Mouse (Mus musculus) adrenal gland, adult 2 months (tissue): ENCODE data around the gene Tbc1d2. TPM values are rescaled to one million over a fixed set of nuclear protein-coding genes. Genes with fewer than 3 reads are reported as not detected.

Experiments
- DNase-seq: peaks from one replicate; pipeline ENCODE4 v3.0.0; 2021
- long read RNA-seq: library from polyadenylated mRNA; stranded (forward); transcript quantifications from one replicate; pipeline ENCODE4 v2.0.0, GENCODE M21; 2021
- polyA plus RNA-seq: library from polyadenylated mRNA; depleted of rRNA; stranded (reverse); fragments of >200 nt; gene quantifications from 2 replicates; pipeline ENCODE4 v1.2.3, GENCODE M21; 2012; rRNA removed
- total RNA-seq, 2 experiments: library from RNA; stranded (reverse); gene quantifications; 2 replicates each; pipeline ENCODE4 v1.2.3; 2021

The Tbc1d2 gene
- total RNA-seq (1 to 10 TPM; 1.4 to 5.1 TPM), polyA plus RNA-seq (3.4 and 7.0 TPM in 2 replicates)
- long read RNA-seq, full-length matches to known transcripts: 4 of 8 reads
- long read RNA-seq, partial matches to known transcripts: 2 of 8 reads
- long read RNA-seq, other reads (novel, unspliced or antisense): 2 of 8 reads

GRCm38 (mm10) chr4:46650086-46650753 lies at the start of gene Tbc1d2:
Tbc1d2 (minus strand) TSS chr4:46650209.
- DNase-seq: peak; percentile 97

GRCm38 (mm10) chr4:46696467-46696866 lies 46.5 kb upstream of the Tbc1d2 start:
- no peak for DNase-seq

GRCm38 (mm10) chr4:46690565-46690964 lies 40.6 kb upstream of the Tbc1d2 start:
- DNase-seq: no peak

GRCm38 (mm10) chr4:46690023-46690420 lies 40.0 kb upstream of the Tbc1d2 start:
- no peak for DNase-seq

GRCm38 (mm10) chr4:46689397-46690022 lies 39.5 kb upstream of the Tbc1d2 start:
- DNase-seq: peak; percentile 60

GRCm38 (mm10) chr4:46688213-46688832 lies 38.3 kb upstream of the Tbc1d2 start:
- no peak for DNase-seq

- no peak for DNase-seq
These were observed 34.2 kb upstream of the Tbc1d2 start for GRCm38 (mm10) chr4:46684160-46684559.

- no peak for DNase-seq
These were observed 26.6 kb upstream of the Tbc1d2 start for GRCm38 (mm10) chr4:46676646-46677045.

- no peak for DNase-seq
These were observed 26.0 kb upstream of the Tbc1d2 start for GRCm38 (mm10) chr4:46675992-46676391.

- DNase-seq: no peak
These were observed 25.3 kb upstream of the Tbc1d2 start for GRCm38 (mm10) chr4:46675272-46675785.

- DNase-seq: no peak
These were observed 18.6 kb upstream of the Tbc1d2 start for GRCm38 (mm10) chr4:46668620-46669019.

- DNase-seq: no peak
These were observed 16.4 kb upstream of the Tbc1d2 start for GRCm38 (mm10) chr4:46666420-46666819.

- no peak for DNase-seq
These were observed 15.4 kb upstream of the Tbc1d2 start for GRCm38 (mm10) chr4:46665371-46665774.

- peak; percentile 89 for DNase-seq
These were observed 14.4 kb upstream of the Tbc1d2 start for GRCm38 (mm10) chr4:46664123-46665009.

- no peak for DNase-seq
These were observed 11.4 kb upstream of the Tbc1d2 start for GRCm38 (mm10) chr4:46661433-46661832.

GRCm38 (mm10) chr4:46658946-46659345 lies 8.9 kb upstream of the Tbc1d2 start:
- DNase-seq: no peak

GRCm38 (mm10) chr4:46657116-46657515 lies 7.1 kb upstream of the Tbc1d2 start:
- peak; percentile 51 for DNase-seq

GRCm38 (mm10) chr4:46655956-46656355 lies 5.9 kb upstream of the Tbc1d2 start:
- DNase-seq: no peak

- no peak for DNase-seq
These were observed 5.3 kb upstream of the Tbc1d2 start for GRCm38 (mm10) chr4:46655298-46655697.

- no peak for DNase-seq
These were observed 848 bp downstream of the Tbc1d2 start for GRCm38 (mm10) chr4:46649161-46649560.

- DNase-seq: no peak
These were observed 6.3 kb downstream of the Tbc1d2 start for GRCm38 (mm10) chr4:46643676-46644112.
